Mouse (Mus musculus): Measurements from ENCODE around the gene Orc2. TPM values are rescaled to one million over a fixed set of nuclear protein-coding genes. Genes with fewer than 3 reads are reported as not detected.
A peak's percentile ranks its signal among the peaks of the same experiment; 100 is the strongest.

Orc2 gene
- polyA plus RNA-seq (2015; fragmentation: Nextera tagmentation; extraction: Ambion mirVana): 24.6 and 24.7 TPM in 2 replicates

DNA sequence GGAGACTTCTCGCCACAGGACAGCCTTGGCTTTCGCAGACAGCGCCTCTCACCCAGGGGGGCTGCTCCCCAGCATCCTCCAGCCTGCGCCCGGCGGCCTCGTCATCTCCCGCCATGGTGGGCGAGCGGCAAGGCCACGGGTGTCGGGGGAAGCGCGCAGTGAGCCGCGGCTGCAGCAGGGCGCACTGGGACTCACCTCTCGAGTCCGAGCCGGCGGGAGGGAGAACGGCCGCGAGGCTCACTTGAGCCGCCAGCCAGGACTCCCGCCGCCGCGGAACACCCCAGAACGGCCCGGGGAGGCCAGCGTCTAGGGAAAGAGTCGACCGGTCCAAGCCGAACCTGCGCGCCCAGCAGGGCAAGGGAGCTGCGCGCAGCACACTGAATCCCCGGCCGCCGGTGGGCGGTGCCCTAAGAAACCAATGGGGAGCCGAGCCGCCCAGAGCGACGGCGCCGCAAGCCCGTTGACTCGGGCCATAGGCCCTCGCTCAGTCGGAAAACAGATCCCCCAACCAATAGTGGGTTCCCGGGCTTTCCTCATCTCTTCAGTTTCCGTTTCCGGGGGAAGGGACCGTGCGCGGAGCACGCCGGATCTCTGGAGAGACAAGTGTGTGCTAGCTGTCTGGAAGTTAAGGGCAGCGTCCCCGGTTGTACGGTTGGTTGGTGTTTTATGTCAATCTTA lies at the start of gene Orc2:
Gene Orc2 (minus strand): TSS at position 533 of the 678 bp plus-strand sequence.
- peak within 1 kb of the TSS; percentile 99 for H3K4me3 ChIP-seq (replicated peaks)
- peak within 1 kb of the TSS; percentile 94 for H3K9ac ChIP-seq (replicated peaks)
- peaks cover 20% of the 10 kb centered on the region for H3K4me1 ChIP-seq (replicated peaks)
- peaks cover 27% of the 10 kb centered on the region for H3K36me3 ChIP-seq
- H3K4me2 ChIP-seq (replicated peaks): peak within 1 kb of the TSS; percentile 83
- peak within 1 kb of the TSS; percentile 86 for H3K27ac ChIP-seq
- no peaks in the 10 kb centered on the region for H3K27me3 ChIP-seq
- WGBS: under 1% methylated on average over 64 of the region's 64 CpGs
- H3K9me3 ChIP-seq: peaks cover 19% of the 10 kb centered on the region
- peak; percentile 100 for ATAC-seq

DNA sequence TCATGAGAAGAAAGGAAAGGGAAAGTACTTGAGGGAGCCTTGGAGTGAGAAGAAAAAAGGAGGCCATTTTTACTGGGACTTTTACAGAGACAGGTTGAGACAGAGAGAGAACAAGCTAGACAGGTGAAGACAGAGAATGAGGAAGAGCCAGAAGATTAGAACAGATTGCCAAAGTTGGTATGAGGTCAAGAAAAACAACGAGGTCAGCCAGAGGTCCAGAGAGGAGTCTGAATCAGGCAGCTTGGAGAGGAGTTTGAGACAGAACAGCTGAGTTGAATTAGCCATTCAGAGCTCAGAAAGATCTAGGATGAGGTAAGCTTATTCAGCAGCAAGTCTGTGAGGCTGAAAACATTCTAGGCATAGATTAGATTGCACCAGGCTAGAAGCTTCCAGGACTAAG lies 36.5 kb upstream of the Orc2 start:
- H3K27ac ChIP-seq: no peak overlapping the region
- H3K9ac ChIP-seq (replicated peaks): no peak overlapping the region
- no peak overlapping the region for H3K4me3 ChIP-seq (replicated peaks)
- H3K4me2 ChIP-seq (replicated peaks): no peak overlapping the region
- no peaks in the 10 kb centered on the region for H3K4me1 ChIP-seq (replicated peaks)
- 91% methylated on average over 1 of the region's 1 CpGs for WGBS
- H3K36me3 ChIP-seq: peaks cover 67% of the 10 kb centered on the region
- H3K27me3 ChIP-seq: no peaks in the 10 kb centered on the region
- no peak for ATAC-seq
- H3K9me3 ChIP-seq: no peaks in the 10 kb centered on the region

DNA sequence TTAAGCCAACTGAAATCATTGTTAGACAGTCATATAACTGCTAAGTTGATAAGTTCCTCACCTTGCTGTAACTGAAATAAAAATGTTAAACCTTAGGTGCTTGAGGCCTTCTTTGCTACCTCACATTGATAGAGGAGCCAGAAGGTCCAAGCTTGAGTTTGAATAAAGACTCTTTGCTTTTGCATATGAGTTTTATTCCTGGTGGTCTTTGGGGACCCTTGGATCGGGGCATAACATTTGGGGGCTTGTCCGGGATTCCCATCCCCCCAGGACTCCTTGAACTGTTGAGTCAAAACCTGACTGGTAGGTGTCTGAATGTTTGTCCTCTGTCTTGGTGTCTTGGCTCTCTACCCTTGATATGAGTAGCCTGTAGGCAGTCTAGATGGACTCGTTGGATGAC lies 2.3 kb upstream of the Orc2 start:
- ATAC-seq: no peak
- Histone ChIP-seq H3K9me3 (peaks cover 23% of the 10 kb centered on the region), H3K36me3 (peaks cover 17% of the 10 kb centered on the region), H3K27me3 (no peaks in the 10 kb centered on the region), H3K4me2 (replicated peaks) (no peak overlapping the region), H3K27ac (no peak overlapping the region), H3K4me3 (replicated peaks) (no peak overlapping the region), H3K9ac (replicated peaks) (no peak overlapping the region), H3K4me1 (replicated peaks) (peaks cover 20% of the 10 kb centered on the region)
- 97% methylated on average over 3 of the region's 3 CpGs for WGBS

DNA sequence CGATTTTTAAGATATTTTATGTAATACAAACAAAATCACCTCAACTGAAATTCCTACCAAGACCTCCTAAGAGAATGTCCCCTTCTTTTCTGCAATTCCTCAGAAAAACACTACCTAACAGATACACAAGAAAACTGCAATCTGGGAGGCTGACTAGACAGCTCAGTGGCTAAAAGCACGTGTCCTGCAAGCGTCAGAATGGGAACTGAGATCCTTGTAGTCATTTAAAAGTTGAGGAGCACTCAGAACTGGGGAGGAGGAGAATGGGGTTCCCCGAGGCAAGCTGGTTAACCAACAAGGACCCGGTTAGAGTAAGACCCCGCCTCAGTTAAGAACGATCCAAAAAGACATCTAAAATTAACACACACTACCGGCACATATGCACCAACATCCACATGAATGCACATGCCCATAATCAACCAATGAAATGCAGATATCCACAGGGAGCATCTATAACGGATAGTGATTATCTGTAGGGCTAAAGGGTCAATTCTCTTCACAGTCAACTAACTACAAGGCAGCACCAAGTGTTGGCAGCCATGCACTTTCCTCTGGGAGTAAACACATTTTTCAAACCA lies 1.0 kb downstream of the Orc2 start:
- WGBS: 28% methylated on average over 9 of the region's 9 CpGs
- ATAC-seq: no peak
- H3K27ac ChIP-seq: peak overlapping the region; percentile 86

DNA sequence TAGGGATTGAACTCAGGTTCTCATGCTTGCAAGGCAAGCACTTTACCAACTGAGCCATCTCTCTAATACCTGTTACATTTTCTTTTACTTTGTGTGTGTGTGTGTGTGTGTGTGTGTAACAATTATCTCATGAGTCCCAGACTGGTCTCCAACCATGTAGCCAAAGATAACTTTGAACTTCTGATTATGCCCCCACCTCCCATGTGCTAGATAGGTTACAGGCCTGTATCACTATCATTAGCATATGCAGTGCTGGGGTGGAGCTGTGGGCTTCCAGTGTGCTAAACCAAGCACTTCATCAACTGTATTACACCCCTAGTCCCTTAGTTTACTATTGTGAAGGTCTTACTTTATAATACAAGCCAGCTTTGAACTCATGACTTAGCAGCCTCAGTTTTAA lies 1.8 kb downstream of the Orc2 start:
- ATAC-seq: no peak
- Histone ChIP-seq H3K4me1 (replicated peaks) (peaks cover 20% of the 10 kb centered on the region), H3K27me3 (no peaks in the 10 kb centered on the region), H3K4me3 (replicated peaks) (peak overlapping the region; percentile 99), H3K36me3 (peaks cover 31% of the 10 kb centered on the region), H3K9me3 (peaks cover 14% of the 10 kb centered on the region), H3K4me2 (replicated peaks) (peak overlapping the region; percentile 83), H3K27ac (no peak overlapping the region), H3K9ac (replicated peaks) (no peak overlapping the region)

More for the DNA sequence above, 1.0 kb downstream of the Orc2 start:
- peaks cover 19% of the 10 kb centered on the region for H3K9me3 ChIP-seq
- H3K27me3 ChIP-seq: no peaks in the 10 kb centered on the region
- H3K4me1 ChIP-seq (replicated peaks): peaks cover 20% of the 10 kb centered on the region
- H3K9ac ChIP-seq (replicated peaks): peak overlapping the region; percentile 94
- peak overlapping the region; percentile 83 for H3K4me2 ChIP-seq (replicated peaks)
- H3K36me3 ChIP-seq: peaks cover 32% of the 10 kb centered on the region
- peak overlapping the region; percentile 99 for H3K4me3 ChIP-seq (replicated peaks)

DNA sequence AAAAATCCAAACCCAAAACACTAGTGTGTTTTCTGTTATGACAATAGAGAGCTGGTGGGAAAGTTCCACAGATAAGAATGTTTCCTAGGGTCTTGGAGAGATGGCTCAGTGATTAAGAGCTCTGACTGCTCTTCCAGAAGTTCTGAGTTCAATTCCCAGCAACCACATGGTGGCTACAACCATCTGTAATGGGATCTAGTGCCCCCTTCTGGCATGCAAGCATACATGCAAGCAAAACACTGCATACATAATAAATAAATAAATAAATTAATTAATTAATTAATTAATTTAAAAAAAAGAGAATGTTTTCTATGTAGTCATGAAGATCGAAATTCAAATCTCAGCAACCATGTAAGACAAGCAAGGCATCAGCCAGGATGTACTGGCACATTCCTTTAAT lies 6.2 kb downstream of the Orc2 start:
- H3K27me3 ChIP-seq: no peaks in the 10 kb centered on the region
- no peaks in the 10 kb centered on the region for H3K9me3 ChIP-seq
- H3K4me2 ChIP-seq (replicated peaks): no peak overlapping the region
- 95% methylated on average over 1 of the region's 1 CpGs for WGBS
- no peak overlapping the region for H3K27ac ChIP-seq
- no peak for ATAC-seq
- H3K4me3 ChIP-seq (replicated peaks): no peak overlapping the region
- H3K4me1 ChIP-seq (replicated peaks): peaks cover 10% of the 10 kb centered on the region
- H3K36me3 ChIP-seq: peaks cover 55% of the 10 kb centered on the region
- H3K9ac ChIP-seq (replicated peaks): no peak overlapping the region

DNA sequence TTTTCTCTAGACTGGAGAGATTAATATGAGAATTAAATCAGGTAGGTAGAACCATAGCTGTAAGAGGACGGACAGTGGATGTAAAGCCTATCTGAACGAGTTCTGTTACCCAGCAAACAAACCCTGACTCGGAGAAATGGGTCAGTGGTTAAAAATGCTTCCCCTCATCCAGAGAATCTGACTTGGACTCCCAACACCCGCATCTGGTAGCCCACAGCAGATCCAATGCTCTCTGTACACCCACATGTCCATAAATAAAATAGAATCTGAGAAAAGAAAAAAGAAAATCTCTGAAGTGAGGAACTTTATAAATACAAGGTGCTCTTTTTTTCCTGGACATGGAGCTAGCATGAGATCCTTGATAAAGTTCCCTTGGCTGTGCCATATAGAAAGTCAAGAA lies 7.2 kb downstream of the Orc2 start:
- no peak overlapping the region for H3K4me3 ChIP-seq (replicated peaks)
- H3K9me3 ChIP-seq: no peaks in the 10 kb centered on the region
- WGBS: 94% methylated on average over 4 of the region's 4 CpGs
- H3K27me3 ChIP-seq: no peaks in the 10 kb centered on the region
- H3K4me1 ChIP-seq (replicated peaks): no peaks in the 10 kb centered on the region
- H3K9ac ChIP-seq (replicated peaks): no peak overlapping the region
- no peak overlapping the region for H3K27ac ChIP-seq
- H3K4me2 ChIP-seq (replicated peaks): no peak overlapping the region
- ATAC-seq: no peak
- peaks cover 61% of the 10 kb centered on the region for H3K36me3 ChIP-seq

DNA sequence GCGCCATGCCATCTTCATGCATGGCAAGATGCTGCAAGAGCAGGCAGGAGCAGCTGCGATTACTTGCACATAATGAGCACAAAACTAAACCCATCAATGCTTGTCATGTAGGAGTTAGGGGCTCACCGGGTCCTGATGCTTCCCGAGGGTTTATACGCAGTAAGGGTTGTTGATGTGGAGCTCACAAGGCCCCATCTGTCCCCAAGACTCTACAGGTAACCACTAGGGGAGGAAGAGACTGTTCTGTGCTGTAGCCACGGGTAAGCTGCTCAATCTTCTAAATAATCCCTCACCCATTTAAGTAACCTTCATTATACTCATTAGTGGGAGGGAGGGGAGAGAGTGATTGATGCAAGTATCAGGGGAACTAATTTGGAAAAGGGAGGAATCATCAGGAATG lies 9.3 kb downstream of the Orc2 start:
- Histone ChIP-seq H3K4me1 (replicated peaks) (no peaks in the 10 kb centered on the region), H3K4me2 (replicated peaks) (no peak overlapping the region), H3K27ac (no peak overlapping the region), H3K27me3 (no peaks in the 10 kb centered on the region), H3K36me3 (peaks cover 81% of the 10 kb centered on the region), H3K4me3 (replicated peaks) (no peak overlapping the region), H3K9me3 (no peaks in the 10 kb centered on the region), H3K9ac (replicated peaks) (no peak overlapping the region)
- no peak for ATAC-seq
- 95% methylated on average over 6 of the region's 6 CpGs for WGBS

DNA sequence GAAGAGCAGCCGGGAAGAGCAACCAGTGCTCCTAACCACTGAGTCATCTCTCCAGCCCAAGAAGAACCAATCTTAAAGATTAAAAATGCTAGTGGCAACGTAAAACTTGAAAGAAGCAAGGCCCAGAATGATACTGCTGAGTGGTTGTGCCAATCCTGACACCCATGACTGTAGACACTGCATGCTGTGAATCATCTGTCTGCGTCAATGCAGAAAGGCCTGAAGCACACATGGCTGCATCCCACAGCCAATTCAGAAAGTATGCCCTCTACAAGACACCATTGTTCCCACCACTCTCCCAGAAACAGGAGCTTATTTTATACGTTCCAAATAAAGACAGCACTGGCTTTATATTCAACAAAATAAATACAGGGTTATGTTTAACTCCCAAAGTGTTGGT lies 22.3 kb downstream of the Orc2 start:
- H3K36me3 ChIP-seq: peaks cover 72% of the 10 kb centered on the region
- 92% methylated on average over 4 of the region's 4 CpGs for WGBS

DNA sequence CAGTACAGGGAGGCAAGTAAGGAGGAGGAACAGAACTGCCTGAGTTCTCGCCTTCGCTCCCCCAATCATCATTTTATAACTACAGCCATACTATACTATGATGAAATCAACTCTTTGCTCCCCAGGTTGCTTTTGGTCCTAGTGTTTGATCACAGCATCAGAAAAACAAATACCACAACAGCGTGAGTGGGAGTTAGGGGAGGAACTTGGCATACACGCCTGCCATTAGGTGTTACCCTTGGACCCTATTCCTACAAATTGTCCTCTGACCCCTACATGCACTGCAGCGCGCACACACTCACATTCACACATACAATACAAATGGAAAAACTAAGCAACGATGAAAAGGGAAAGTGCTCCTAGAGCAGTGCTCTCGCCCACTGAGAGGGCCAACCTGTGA lies 29.2 kb downstream of the Orc2 start:
- no peak overlapping the region for H3K9ac ChIP-seq (replicated peaks)
- ATAC-seq: no peak
- no peaks in the 10 kb centered on the region for H3K4me1 ChIP-seq (replicated peaks)
- H3K36me3 ChIP-seq: peaks cover 81% of the 10 kb centered on the region
- WGBS: 96% methylated on average over 8 of the region's 8 CpGs
- H3K4me3 ChIP-seq (replicated peaks): no peak overlapping the region
- H3K27ac ChIP-seq: no peak overlapping the region
- no peaks in the 10 kb centered on the region for H3K9me3 ChIP-seq
- no peaks in the 10 kb centered on the region for H3K27me3 ChIP-seq
- no peak overlapping the region for H3K4me2 ChIP-seq (replicated peaks)

More for the DNA sequence above, 22.3 kb downstream of the Orc2 start:
- Histone ChIP-seq H3K4me1 (replicated peaks) (no peaks in the 10 kb centered on the region), H3K9ac (replicated peaks) (no peak overlapping the region), H3K9me3 (no peaks in the 10 kb centered on the region), H3K4me2 (replicated peaks) (no peak overlapping the region), H3K27ac (no peak overlapping the region), H3K4me3 (replicated peaks) (no peak overlapping the region), H3K27me3 (no peaks in the 10 kb centered on the region)
- no peak for ATAC-seq

DNA sequence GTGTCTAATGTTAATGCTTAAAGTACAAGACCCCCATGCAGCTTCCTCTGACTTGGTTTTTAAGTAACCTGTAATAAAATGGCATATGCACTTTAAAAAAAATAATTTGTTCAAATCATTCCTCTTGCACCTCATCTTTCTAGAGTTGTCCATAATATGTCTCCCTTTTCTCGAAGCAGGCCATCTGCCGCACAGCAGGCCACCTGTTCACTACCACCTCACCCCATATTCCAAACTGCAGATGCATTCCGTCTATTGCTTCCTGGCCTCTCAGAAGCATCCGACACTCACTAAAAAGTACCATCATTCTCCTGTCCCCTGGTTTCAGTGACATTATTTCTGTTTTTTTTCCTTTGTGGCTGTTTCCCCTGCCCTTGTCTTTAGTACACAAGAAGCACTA lies 39.3 kb downstream of the Orc2 start:
- Histone ChIP-seq H3K4me3 (replicated peaks) (no peak overlapping the region), H3K36me3 (peaks cover 89% of the 10 kb centered on the region), H3K27ac (no peak overlapping the region), H3K4me2 (replicated peaks) (no peak overlapping the region), H3K9ac (replicated peaks) (no peak overlapping the region), H3K4me1 (replicated peaks) (no peaks in the 10 kb centered on the region), H3K9me3 (no peaks in the 10 kb centered on the region), H3K27me3 (no peaks in the 10 kb centered on the region)
- ATAC-seq: no peak
- WGBS: 94% methylated on average over 4 of the region's 4 CpGs

DNA sequence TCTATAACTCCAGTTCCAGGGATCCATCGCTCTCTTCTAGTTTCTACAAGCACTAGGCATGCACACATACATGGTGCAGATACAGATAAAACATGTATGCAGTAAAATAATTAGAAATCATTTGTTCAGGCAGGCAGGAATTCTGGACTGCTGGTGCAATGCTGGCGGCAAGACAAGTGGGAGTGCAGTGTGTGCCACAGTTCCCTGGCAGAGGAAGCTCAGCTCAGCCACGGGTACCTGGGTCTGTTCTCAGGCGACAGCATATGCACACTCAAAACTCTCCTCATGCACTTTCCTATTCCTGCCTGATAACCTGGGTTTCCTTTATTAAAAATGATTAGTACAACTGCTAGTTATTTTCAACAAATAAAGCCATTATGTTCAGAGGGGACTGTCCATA lies 39.9 kb downstream of the Orc2 start:
- WGBS: 92% methylated on average over 4 of the region's 4 CpGs
- peaks cover 89% of the 10 kb centered on the region for H3K36me3 ChIP-seq

DNA sequence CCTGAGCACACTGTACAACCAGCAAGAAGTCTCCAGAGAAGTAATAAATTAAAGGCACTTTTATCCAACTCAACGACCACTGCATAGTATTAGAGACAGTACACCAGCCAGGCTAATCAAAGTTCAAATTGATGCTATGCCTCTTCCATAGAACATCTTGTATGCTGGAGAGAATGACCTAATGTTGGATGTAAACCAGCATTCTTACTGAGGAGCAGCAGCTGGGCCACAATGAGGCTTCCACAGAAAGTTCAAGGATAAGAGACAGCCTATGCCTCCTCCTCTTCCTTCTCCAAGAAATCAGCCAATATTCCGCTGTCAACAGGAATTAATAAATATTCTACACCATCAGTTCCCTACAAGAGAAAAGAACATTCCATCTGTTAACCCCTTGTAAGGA lies 41.0 kb downstream of the Orc2 start:
- H3K4me1 ChIP-seq (replicated peaks): no peaks in the 10 kb centered on the region
- no peaks in the 10 kb centered on the region for H3K9me3 ChIP-seq
- no peaks in the 10 kb centered on the region for H3K27me3 ChIP-seq
- H3K9ac ChIP-seq (replicated peaks): no peak overlapping the region
- no peak for ATAC-seq
- no peak overlapping the region for H3K4me3 ChIP-seq (replicated peaks)
- H3K36me3 ChIP-seq: peaks cover 87% of the 10 kb centered on the region
- no peak overlapping the region for H3K27ac ChIP-seq
- 95% methylated on average over 2 of the region's 2 CpGs for WGBS
- no peak overlapping the region for H3K4me2 ChIP-seq (replicated peaks)

More for the DNA sequence above, 39.9 kb downstream of the Orc2 start:
- Histone ChIP-seq H3K9ac (replicated peaks) (no peak overlapping the region), H3K27ac (no peak overlapping the region), H3K9me3 (no peaks in the 10 kb centered on the region), H3K4me3 (replicated peaks) (no peak overlapping the region), H3K27me3 (no peaks in the 10 kb centered on the region), H3K4me2 (replicated peaks) (no peak overlapping the region), H3K4me1 (replicated peaks) (no peaks in the 10 kb centered on the region)
- no peak for ATAC-seq

All from midbrain, embryonic 13.5 days (tissue).